Mouse (Mus musculus): ENCODE measurements around the gene Sgcd.

GRCm38 (mm10) chr11:46868594-46868993, 1120.2 kb downstream of the Sgcd start:
- TF ChIP-seq POLR2A (IDR thresholded peaks at IDR 0.05; ENCODE audit: borderline replicate concordance, control insufficient read depth, low read depth, low read length) (no peak), CTCF (IDR thresholded peaks at IDR 0.05; ENCODE audit: control insufficient read depth, insufficient read depth, low read length) (no peak)
